8 mouse cellular contexts compared by ENCODE assay signal in the genomic region with DNA sequence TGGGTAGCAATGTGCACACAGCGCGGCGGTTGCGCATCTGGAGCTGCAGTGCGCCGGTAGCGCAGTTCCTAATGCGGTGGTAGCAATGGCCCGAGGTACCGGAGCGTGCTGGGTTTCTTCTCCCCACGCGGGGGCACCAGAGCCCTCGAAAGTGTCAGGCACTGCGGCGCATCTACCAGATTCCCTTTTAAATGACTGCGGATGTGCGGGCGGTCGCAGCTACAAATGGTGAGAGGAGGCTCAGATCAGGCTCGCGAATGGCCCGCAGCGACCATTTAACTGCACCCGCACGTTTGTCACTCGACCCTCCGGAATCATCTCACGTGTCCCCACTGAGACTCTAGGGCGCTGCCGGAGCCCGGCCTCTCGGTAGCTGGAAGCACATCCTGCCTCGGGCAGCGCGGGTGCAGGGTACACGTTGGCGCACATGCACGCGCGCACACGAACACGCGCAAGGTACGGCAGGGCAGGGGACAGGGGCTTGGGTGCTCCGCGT. TPM values are rescaled to one million over a fixed set of nuclear protein-coding genes. Genes with fewer than 3 reads are reported as not detected.
DNase-seq lines count a peak whose midpoint lies in the region; ATAC-seq lines count a peak whose summit lies in the region.

A gene (plus strand): TSS at position 173 of the 496 bp plus-strand sequence.

- H3K4me3 ChIP-seq in embryonic facial prominence, embryonic 10.5 days, result peak within 1 kb of the TSS; percentile 65
- H3K4me3 ChIP-seq in intestine, embryonic 16.5 days (ENCODE audit: low read length), result peak within 1 kb of the TSS; percentile 50

- peaks cover 23% of the 10 kb centered on the region for H3K4me1 ChIP-seq in embryonic facial prominence, embryonic 10.5 days
- peaks cover 10% of the 10 kb centered on the region for H3K4me1 ChIP-seq in intestine, embryonic 16.5 days (ENCODE audit: control insufficient read depth, insufficient read depth, low read length)

- no peaks in the 10 kb centered on the region for H3K36me3 ChIP-seq in embryonic facial prominence, embryonic 10.5 days (replicated peaks)
- H3K36me3 ChIP-seq in intestine, embryonic 16.5 days (ENCODE audit: control insufficient read depth, insufficient read depth, low read length), result no peaks in the 10 kb centered on the region

- ATAC-seq in granulocyte monocyte progenitor cell, adult 5-6 weeks (replicated peaks; ENCODE audit: poor library complexity, severe bottlenecking), result peak; percentile 83
- peak; percentile 82 for ATAC-seq in intestine, embryonic 16.5 days

- peak; percentile 80 for DNase-seq in adrenal gland, postnatal 25 days
- DNase-seq in embryonic facial prominence, embryonic 10.5 days (ENCODE audit: low spot score), result peak; percentile 91
- peak; percentile 89 to 90 for DNase-seq in left cerebral cortex, postnatal 10 days (ENCODE audit: extremely low spot score in 1 of 2, low spot score in 2 of 2)
- peak; percentile 93 for DNase-seq in mesoderm, embryonic 11.5 days (ENCODE audit: low read depth, low spot score)
- peak; percentile 58 for DNase-seq in skeletal muscle tissue, adult 2 months (ENCODE audit: low read depth, low spot score)
- DNase-seq in T-cell, adult 2 months (ENCODE audit: low spot score), result no peak

- 0 out of 2 replicates have a peak, but pooled peaks cover 4% of the 10 kb centered on the region for H3K9me3 ChIP-seq in embryonic facial prominence, embryonic 10.5 days
- no peaks in the 10 kb centered on the region for H3K9me3 ChIP-seq in intestine, embryonic 16.5 days (ENCODE audit: control insufficient read depth, low read length)

- intact Hi-C loops in left cerebral cortex, postnatal 10 days (cut with DNase I), result loop anchor here (2.0 to 10.0 kb wide), 4 partner anchors 126 to 558 kb away; no protein-coding TSS in a partner anchor

- peak within 1 kb of the TSS; percentile 54; the same call in 1 of the 2 replicates for H3K9ac ChIP-seq in intestine, embryonic 16.5 days (ENCODE audit: low read depth, low read length)

- under 1% methylated on average over 47 of the region's 47 CpGs for WGBS in embryonic facial prominence, embryonic 10.5 days
- WGBS in intestine, embryonic 16.5 days, result under 1% methylated on average over 47 of the region's 47 CpGs

- peaks cover 68% of the 10 kb centered on the region for H3K27me3 ChIP-seq in embryonic facial prominence, embryonic 10.5 days (replicated peaks; ENCODE audit: low read depth, poor library complexity, severe bottlenecking)
- H3K27me3 ChIP-seq in intestine, embryonic 16.5 days (replicated peaks; ENCODE audit: control insufficient read depth, insufficient read depth, low read length), result peaks cover 47% of the 10 kb centered on the region

- peak within 1 kb of the TSS; percentile 70 for H3K27ac ChIP-seq in embryonic facial prominence, embryonic 10.5 days (replicated peaks)
- no peak within 1 kb of the TSS for H3K27ac ChIP-seq in intestine, embryonic 16.5 days (ENCODE audit: low read length)

- H3K4me2 ChIP-seq in intestine, embryonic 16.5 days (ENCODE audit: low read depth, low read length), result peak within 1 kb of the TSS; percentile 98

RNA-seq across cellular contexts. Expression of the gene that starts here (rescaled TPM):
- 13.3 and 14.8 TPM in 2 replicates for total RNA-seq in adrenal gland, postnatal 25 days (2021)
- polyA plus RNA-seq in embryonic facial prominence, embryonic 10.5 days (2016; fragmentation: Nextera tagmentation; extraction: Ambion mirVana), result 11.5 and 12.3 TPM in 2 replicates
- total RNA-seq in granulocyte monocyte progenitor cell, adult 5-6 weeks (2014; fragmentation: Nextera tagmentation), result not detected in 2 replicates
- total RNA-seq in granulocyte monocyte progenitor cell, adult 5-6 weeks (2017), result not detected in 2 replicates
- 0.87 and 1.0 TPM in 2 replicates for polyA plus RNA-seq in intestine, embryonic 16.5 days (2015; fragmentation: Nextera tagmentation; extraction: Ambion mirVana)
- total RNA-seq in left cerebral cortex, postnatal 10 days (2021), result 100 to 1,000 TPM; 302 to 317 TPM

Comparison
In these comparisons a context has a peak if more than half of its experiments do, and no peak if none do; other contexts are left out.
1. RNA of the gene that starts here (total RNA-seq): 302 to 317 TPM in left cerebral cortex, postnatal 10 days; 13.3 to 14.8 TPM in adrenal gland, postnatal 25 days and not detected in granulocyte monocyte progenitor cell, adult 5-6 weeks; every median in the first group is over 10 times any median in the second.
2. Peak in ATAC-seq in granulocyte monocyte progenitor cell, adult 5-6 weeks; RNA of the gene not detected or under 1 TPM.